Mouse (Mus musculus) left cerebral cortex, adult 9 months (tissue): ENCODE results near the gene Cd19.
"Not testable (repeated sequence)": the region's sequence is repeated elsewhere in the genome, so short reads cannot be mapped to it uniquely, and the experiment has no call there.

Source experiments
- DNase-seq, 2 experiments: peaks; one replicate each; pipeline ENCODE4 v3.0.0; 2022; ENCODE audit warnings: low spot score in 2 of 2

Gene Cd19

DNA sequence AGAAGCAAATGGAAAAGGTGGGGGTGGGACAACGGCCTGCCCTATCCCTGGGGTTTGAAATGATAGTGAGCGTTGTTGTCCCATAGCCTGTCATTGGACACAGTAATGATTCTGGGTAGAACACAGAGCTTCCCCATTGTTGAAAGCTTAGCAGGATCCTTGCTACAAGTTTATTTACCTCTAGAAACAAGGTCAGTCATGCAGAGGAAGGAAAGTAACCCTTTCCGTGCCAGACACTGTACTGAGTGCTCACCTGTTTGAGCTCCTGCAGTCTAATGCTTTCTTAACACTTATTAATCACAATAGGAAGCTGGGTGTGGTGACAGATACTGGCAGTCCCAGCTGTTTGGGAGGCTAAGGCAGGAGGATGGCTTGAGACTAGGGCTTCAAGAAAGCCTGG, 21.1 kb upstream of the Cd19 start:
- DNase-seq: no peak

DNA sequence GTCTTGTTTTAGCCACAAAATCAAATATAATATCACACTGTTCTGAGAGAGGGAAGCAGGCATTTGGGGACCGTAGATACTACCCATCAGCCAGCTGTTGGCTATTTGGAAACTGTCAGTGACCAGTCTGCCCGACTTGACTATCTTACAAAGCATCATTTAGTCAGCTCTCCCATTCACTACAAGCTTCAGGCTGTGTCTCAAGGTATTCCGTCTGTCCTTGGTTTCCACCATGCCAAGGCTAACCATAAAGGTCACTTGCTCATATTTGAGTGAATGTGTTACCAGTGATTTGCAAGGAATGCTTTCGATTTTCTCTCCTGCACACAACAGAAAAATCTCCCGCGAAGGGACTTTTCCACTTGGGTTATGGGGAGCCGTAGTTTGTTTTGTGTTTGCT, 20.0 kb upstream of the Cd19 start:
- DNase-seq: no peak

DNA sequence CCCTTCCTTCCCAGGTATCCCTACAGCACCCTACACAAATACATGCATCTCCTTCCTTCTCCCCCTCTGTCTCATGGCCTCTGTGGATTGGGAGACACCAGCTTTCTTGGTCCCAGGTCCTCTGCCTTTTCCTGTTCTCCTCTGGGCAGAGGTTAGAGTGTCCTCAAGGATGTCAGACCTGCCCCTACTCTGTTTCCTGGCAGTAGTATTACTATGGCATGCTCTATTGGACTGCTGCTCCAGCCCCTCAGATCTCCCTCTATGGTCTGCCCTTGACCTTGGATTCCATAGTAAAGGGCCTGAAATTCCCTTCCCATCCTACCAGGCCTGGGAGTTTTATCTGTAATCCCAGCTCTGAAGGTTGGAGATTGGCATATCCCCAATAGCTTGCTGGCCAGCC, 15.5 kb upstream of the Cd19 start:
- no peak for DNase-seq

DNA sequence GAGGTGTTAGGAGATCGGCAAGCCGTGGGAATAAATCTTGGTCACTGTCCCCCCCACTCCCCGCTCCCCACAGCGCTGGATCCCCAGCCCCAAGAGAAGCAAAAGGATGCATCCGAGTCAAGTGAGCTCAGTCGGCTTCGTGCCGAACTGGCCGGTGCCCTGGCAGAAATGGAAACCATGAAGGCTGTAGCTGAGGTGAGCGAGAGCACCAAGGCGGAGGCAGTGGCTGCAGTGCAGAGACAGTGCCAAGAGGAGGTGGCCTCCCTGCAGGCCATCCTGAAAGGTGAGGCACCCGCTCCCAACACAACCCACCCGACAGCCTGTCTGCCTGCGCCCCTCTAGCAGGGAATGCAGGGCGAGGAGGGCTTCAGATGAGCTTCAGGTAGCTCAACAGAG, 14.8 kb upstream of the Cd19 start:
- no peak for DNase-seq

DNA sequence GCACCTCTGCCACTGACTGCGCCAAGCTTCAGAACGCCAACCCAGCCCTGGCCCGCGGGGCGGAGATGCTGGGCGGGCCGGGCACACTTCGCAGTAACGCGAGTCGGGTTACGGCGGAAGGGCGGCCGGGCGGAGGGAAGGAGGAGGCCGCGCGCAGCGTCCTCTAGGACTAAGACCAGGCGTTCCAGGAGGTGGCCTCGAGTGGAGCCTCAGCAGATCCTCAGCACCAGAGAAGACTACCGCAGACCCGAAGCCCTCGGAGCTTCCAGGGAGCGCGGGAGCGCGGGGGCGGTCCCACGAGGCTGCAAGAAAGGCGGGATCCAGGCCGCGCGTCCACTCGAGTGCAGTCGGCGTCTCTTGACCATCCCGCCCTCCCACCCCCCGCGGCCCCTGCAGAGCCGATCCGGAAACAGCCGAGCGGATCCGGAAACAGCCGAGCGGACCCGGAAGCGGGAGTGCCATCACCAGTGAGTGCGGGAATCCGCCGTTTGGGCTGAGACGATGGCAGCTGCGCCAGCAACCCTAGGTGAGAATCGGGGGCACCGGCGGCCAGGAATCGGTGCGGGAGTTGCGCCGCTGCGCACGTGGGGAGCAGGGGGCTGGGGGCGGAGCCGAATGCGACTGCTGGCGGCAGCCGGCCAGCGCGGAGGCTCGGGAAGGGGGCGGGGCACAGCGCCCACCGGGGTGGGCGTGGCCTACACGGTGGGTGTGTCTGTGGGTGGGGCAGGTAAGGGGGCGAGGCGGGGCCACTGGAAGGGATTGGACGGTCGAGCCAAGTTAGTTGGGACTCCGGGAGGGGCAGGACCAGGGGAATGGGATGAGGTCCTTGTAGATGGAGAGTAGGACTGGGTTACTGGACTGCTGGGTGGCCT, 14.2 kb upstream of the Cd19 start, which contains the start of gene Rabep2:
Gene Rabep2 (plus strand): TSS at position 129 of the 872 bp plus-strand sequence.
- DNase-seq: peak; percentile 67 to 94

DNA sequence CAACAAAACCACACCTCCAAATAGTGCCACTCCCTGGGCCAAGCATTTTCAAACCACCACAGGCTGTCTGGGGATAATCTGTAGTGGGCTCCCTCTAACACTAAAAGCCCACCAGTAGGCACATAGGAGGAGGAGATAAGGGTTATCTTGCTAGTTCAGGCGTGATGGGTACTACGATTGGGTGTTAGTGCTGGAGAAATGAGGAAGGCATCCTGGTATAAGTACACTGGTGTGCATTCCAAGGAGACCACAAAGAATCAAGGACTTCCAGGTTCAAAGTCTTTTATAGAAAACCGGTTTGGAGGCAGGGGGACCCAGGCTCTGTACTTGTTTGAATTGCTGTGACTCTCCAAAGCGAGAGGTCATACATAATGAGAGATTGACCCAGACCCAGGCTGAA, 13.5 kb upstream of the Cd19 start:
- no peak for DNase-seq

DNA sequence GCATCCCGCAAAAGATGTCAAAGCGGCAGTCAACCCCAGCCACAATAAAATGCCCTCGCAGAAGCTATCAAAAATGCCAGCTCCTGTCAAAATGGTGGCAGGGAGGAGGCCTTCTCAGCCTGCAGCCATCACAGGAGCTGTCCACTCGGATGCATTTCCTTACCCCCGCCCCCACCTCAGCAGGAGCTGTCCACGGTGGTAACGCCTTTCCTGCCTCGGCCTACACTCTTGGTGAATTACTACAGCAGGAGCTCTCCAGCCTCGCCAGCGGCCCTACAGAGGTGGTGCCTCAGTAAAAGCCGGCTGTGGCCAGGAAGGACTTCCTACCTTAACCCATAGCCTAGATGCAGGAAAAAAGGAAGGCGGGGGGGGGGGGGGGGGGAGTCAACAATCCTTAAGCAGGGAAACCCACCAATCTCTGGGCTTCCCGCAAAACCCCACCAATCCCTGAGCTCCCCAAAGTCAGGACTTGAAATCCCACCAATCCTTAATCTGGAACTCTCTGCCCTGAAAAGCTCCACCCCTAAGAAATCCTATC, 12.7 kb upstream of the Cd19 start:
- no peak for DNase-seq

DNA sequence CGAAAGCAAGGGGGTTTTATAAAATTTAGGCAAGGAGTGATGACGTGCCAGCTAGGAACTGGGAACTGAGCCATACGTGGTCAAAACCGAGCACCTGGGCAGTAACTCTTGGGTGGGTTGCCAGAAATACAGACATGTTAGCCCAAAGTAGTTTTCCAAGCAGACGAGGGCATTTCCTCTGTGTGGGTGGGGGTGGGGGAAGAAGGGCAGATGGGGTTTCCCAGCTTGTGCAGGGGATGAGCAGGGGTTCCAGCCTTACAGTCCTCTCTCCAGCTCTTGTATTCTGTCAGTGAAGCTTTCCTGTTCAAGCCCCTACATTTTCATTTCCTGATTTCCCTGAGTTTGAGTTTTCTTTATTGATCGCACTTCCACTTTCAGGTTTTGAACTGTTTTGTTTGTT, 9.5 kb upstream of the Cd19 start:
- DNase-seq: no peak

DNA sequence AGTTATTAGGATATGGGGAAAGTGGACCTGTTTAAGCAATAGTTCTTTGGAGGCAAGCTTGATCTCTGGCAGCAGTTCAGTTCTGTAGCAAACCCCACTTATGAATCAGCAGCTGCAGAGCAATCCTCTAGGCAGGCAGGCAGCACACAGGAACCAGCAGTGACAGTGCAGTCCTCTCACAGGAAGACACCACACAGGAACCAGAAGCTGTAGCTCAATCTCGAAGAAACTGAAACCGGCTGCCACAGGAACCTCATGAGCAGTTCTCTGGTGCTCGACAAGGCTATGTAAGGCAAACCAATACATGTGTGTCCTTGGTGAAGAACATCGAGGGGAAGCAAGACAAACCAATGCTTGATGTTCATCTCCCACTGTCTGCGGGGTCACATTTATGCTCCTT, 7.1 kb upstream of the Cd19 start:
- DNase-seq: no peak

DNA sequence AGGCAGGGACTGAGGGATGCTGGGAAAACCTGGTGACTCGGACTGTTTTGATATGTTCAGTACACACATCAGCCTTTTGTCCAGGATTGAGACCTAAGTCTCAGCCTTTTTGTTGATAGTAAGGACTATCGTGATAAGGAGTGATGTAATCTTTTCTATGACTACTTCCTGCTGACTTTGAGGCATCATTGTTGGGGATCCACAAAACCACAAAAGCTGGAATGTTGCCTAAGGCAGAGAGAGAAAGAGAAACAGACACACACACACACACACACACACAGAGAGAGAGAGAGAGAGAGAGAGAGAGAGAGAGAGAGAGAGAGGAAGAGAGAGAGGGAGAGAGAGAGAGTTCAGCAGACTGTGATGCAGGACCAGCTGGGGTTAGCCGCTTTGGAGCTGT, 3.8 kb upstream of the Cd19 start:
- no peak for DNase-seq

DNA sequence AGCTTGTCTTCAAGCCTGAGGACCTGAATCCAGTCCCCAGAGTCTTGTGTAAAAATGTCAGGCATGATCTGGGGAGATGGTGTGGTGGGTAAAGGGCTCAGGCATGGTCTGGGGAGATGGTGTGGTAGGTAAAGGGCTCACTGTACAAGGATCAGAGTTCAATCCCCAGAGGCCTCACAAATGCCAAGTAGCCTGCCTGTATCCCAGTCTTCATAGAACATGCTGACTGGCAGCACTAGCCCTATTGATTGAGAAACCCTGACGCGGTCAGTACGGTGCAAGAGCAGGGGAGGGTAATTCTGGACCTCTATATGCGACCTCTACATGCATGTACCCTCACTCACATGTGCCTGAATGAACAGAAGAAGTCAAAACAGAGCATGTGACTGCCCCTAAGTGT, 2.9 kb upstream of the Cd19 start:
- no peak for DNase-seq

DNA sequence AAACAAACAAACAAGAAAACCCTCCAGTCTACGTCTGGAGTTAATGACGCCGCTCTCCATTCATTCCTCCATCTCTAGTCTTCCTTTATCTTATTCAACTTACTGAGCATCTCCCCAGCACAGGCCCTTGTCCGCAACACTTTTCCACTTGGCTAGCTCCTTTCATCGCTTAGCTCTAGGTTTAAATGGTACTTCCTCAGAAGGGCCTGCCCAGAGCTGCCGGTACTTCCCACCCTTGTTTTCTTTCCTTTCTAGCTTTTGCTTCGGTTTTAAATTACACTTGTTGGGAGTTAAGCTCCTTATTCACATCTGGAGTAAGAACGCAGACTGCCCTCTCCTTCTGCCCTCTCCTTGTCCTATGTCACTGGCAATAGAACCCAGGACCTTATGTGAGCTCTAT, 2.4 kb upstream of the Cd19 start:
- DNase-seq: no peak

DNA sequence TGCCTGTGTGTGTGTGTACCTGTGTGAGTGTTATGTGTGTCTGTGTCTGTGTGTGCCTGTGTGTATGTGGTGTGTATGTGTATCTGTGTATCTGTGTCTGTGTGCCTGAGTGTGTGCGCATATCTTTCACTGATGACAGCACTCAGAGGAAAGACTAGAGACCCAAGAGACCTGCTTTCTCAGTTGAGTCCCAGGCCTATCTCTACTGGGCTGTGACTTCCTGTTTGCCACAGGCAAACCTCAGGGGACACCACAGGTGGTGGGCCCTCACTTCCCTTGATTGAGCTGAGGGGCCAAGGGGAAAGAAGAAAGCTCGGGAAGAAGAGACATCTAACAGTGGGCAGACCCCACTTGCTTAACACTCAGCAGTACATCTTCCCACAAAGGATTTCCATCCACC, 1.9 kb upstream of the Cd19 start:
- no peak for DNase-seq

DNA sequence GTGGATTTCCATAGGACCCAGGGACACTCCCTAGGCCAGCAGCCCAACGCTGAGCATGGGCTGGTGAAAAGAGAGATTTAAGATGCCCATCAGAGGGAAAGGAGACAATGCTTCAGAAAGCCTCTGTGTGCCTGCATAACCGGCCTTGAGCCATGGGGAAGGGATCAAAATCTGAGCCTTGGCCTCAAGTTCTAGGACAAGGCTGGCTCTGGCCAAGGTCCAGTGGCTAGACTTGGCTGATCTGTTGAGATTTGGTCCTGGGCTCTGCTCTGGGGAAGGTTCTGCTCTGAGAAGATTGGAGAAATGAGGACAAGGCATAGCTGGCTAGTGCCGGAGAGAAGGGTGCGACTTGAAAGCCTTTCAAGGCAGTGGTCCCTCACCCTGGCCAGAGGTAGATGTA, 3.6 kb downstream of the Cd19 start:
- DNase-seq: no peak

DNA sequence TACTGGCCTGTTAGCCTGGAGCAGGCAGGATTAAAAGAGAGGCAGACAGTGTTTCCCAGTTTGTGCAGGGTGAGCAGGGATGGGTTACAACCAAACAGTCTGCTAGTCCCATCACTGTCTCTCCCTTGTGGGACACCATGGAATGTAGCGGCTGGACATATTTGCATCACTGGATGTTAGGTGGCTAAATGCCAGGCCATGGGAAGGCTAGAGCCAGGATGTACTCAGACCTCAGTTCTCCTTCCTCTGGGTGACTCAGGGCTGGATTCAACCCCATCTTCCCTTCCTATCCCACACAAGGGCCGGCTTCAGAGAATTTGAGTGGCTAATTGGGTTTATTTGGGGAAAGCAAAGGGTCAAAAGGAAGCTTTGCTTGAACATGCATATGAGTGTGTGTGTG, 6.0 kb downstream of the Cd19 start:
- DNase-seq: no peak

DNA sequence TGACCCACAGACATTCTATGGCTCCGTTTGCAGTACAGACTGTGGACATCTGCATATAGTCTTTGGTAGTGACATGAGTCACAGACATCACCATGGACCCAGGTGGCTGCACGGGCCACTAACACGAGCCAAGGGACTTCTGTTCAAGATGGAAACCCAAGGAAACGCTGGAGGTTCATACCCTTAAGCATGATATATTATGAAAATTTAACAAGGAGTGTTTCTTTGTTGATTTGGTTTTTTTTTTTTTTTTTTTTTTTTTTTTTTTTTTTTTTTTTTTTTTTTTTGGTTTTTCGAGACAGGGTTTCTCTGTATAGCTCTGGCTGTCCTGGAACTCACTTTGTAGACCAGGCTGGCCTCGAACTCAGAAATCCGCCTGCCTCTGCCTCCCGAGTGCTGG, 12.2 kb downstream of the Cd19 start:
- DNase-seq: not testable (repeated sequence)

DNA sequence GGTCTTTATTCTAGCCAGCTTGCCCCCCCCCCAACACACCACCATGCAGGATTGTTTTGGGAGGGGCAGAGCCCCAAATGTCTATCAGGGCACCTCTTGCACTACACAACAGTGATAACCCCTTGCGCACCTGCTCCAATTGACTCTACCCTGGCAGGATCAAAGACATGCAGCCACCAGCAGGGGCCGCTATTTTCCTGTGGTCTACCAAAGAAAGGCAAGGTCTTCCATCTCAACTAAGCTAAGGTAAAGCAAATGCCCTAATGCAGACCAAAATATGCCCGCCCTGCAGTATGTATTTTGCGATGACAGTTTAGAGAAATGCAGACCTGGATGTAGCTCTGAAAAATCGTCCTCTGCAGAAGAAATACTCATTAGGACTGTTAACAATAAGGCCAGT, 15.1 kb downstream of the Cd19 start:
- DNase-seq: peak in 1 of 2 experiments; percentile 73

DNA sequence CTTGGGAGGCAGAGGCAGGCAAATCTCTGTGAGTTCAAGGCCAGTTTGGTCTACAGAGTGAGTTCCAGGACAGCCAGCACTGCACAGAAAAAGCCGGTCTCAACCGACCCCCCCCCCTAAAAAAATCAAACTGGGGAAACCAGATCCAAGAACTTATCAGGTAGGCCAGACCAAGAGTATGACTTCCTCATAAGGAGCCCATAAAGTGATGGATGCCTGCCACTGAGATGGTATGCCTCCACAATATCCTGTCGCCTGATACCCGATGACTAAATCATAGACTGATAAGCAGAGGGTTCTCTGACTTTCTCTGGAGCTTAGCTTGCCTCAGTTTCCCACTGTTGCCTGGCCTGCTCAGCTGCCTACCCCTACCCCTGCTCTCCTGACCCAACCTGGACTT, 16.9 kb downstream of the Cd19 start:
- DNase-seq: no peak

DNA sequence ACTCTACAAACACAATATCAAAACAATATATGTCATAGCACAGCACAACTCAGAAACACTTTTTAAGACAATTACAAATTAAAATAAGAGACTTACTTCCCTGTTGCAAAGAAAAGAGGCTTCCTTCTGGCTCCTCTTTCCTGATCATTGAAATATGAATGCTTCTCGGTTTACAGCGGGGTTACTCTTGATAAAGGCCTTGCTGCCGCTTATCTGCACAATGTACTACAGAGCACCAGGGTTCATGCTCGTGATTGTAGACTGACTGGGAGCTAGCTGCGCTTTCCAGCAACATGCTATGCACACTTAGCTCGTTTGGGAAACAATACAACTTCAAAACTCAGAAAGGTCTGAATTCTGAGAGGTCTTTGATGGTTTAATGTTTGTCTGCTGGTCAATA, 17.5 kb downstream of the Cd19 start:
- DNase-seq: no peak

DNA sequence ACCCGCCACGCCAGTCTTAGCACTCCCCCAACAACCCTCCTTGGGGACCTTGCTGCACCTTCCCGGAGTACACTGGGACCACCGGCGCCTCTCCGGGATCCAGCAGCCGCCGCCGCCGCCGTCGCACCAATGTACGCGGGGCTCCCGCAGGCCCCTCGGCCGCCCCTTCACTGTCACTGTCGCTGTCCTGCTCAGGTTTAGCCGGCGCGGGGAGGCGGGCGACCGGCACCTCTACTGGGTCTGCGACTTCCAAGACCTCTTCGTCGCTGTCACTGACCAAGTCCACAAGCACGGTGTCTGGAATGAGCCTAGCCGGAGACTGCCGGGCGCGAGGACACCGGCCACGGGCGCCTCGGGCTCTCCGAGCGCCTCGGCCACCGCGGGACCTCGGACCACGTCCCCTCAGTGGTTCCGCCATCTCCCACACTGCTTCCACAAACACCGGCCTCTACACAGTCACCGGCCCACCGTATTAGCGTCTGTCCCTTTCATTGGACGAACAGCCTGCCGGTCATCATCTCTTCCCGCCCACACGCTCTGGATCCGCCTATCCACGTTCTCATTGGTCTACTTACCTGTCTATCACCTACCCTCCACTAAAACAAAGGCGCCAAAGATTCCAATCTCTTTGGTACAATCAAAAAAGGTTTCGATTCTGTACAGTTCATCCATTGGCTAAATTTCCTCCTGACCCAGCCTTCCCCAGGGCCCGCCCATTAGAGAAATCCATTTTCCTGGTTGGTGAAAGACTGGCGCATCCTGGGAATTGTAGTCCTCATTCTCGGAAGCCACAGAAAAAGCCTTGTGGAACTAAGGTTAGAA, 18.2 kb downstream of the Cd19 start, which contains the start of gene Nfatc2ip:
Gene Nfatc2ip (minus strand): TSS at position 440 of the 822 bp plus-strand sequence.
- DNase-seq: peak; percentile 98 to 100

DNA sequence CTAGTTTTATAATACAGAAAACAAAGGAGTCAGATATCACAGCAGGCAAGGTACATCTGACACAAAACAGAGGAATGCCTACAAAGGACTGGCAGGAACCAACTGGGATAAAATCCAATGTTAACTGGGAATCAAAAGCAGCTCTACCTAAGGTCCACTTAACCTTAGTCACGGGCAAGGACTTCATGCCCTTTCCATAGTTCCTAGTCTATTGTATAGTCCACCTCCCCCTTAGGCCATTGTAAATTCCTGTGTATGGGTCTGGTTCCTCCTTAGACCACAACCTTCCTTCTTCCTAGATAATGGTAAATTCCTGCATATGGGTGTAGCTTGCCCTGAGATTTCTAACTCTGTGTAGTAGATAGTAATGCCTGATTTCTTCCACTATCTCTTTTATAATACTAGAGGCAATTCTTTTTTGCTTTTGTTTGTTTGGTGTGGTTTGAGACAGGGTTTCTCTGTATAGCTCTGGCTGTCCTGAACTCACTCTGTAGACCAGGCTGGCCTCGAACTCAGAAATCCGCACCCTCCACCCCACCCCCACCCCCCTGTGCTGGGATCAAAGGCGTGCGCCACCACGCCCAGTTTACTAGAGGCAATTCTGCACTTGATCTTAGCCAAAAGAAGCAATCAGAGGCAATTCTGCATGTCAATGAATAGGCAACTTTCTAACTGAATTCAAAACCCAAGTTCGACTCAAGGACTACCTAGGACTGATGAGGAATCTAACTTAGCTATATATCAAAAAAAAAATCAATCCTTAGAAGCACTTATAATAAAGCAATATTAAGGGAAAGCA, 22.4 kb downstream of the Cd19 start:
- not testable (repeated sequence) for DNase-seq

DNA sequence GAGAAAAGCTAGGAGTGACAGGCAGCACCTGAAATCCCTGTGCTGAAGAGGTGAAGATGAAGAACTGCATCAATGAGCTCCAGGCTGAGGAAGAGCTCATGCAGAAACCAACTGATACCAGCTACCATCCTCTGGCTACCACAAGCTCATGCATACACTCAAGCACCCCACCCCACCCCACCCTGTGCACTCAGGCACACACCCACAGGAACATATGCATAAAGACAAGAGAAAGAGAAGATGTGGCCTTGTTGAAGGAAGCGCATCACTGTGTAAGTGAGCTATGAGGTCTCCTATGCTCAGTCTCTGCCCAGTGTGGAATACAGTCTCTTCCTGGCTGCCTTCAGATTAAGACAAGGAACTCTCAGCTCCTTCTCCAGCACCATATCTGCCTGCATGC, 26.5 kb downstream of the Cd19 start:
- no peak for DNase-seq
